Mouse (Mus musculus) stomach, embryonic 16.5 days (tissue): ENCODE results near the gene Ppm1j. TPM values are rescaled to one million over a fixed set of nuclear protein-coding genes. Genes with fewer than 3 reads are reported as not detected.
"Not testable (repeated sequence)": the region's sequence is repeated elsewhere in the genome, so short reads cannot be mapped to it uniquely, and the experiment has no call there.

Experiments used
- ATAC-seq: fragments of 200-750 bp; cut with Nextera tagmentation; 2 replicates; pipeline ENCODE4 v1.8.0; 2017; ENCODE audit warnings: moderate number of reproducible peaks, moderate TSS enrichment; ENCODE audit not compliant: insufficient read depth, low FRiP score
- H3K27ac ChIP-seq: fragments of 300-500 bp; sonication (generic); 2 replicates; pipeline ENCODE4 v1.5.1; 2014; ENCODE audit warnings: low read length
- H3K27me3 ChIP-seq: fragments of 300-500 bp; sonication (generic); 2 replicates; pipeline ENCODE4 v1.6.1; 2014; ENCODE audit warnings: low read length, control low read depth, mixed read lengths; ENCODE audit not compliant: control insufficient read depth, insufficient read depth
- H3K36me3 ChIP-seq: fragments of 300-500 bp; sonication (generic); 2 replicates; pipeline ENCODE4 v1.6.1; 2014; ENCODE audit warnings: low read length; ENCODE audit not compliant: control insufficient read depth, insufficient read depth
- H3K4me1 ChIP-seq: fragments of 300-500 bp; sonication (generic); 2 replicates; pipeline ENCODE4 v1.6.1; 2014; ENCODE audit warnings: low read length, control low read depth, mixed read lengths; ENCODE audit not compliant: control insufficient read depth, insufficient read depth
- H3K4me2 ChIP-seq: fragments of 300-500 bp; sonication (generic); 2 replicates; pipeline ENCODE4 v1.6.1; 2014; ENCODE audit warnings: low read depth, low read length, mixed read lengths
- H3K4me3 ChIP-seq: fragments of 300-500 bp; sonication (generic); replicated peaks from 2 replicates; pipeline ENCODE4 v1.5.1; 2014; ENCODE audit warnings: mild to moderate bottlenecking, low read length
- H3K9ac ChIP-seq: fragments of 300-500 bp; sonication (generic); 2 replicates; pipeline ENCODE4 v1.6.1; 2014; ENCODE audit warnings: low read length
- H3K9me3 ChIP-seq: fragments of 300-500 bp; sonication (generic); replicated peaks from 2 replicates; pipeline ENCODE4 v1.6.1; 2016; ENCODE audit warnings: low read length, control low read depth; ENCODE audit not compliant: control insufficient read depth
- WGBS: fragments of 180-500 bp; shearing (Covaris S2); extraction: QIAGEN DNeasy Blood & Tissue Kit; methylation state at CpG from one replicate; pipeline ENCODE4 v1.1.7; 2014; 5-methylcytosine and 5-hydroxymethylcytosine counted together
- polyA plus RNA-seq: library from polyadenylated mRNA; unstranded; fragments of >200 nt; fragmentation: Nextera tagmentation; extraction: Ambion mirVana; gene quantifications from 2 replicates; pipeline ENCODE4 v1.2.1, GENCODE M21; 2015

Ppm1j gene
- polyA plus RNA-seq, 1 experiment from 2014 or later = 3.6 TPM

- WGBS = 25% methylated on average over 19 of the region's 20 CpGs
- H3K9me3 ChIP-seq, H3K27me3 ChIP-seq, ATAC-seq, H3K4me3 ChIP-seq, H3K27ac ChIP-seq, H3K4me2 ChIP-seq, H3K36me3 ChIP-seq, H3K9ac ChIP-seq, H3K4me1 ChIP-seq: not testable (repeated sequence)
Observed at GRCm38 (mm10) chr3:104762103-104762863, 18.6 kb upstream of the Ppm1j start.

GRCm38 (mm10) chr3:104765021-104765420 lies 15.8 kb upstream of the Ppm1j start:
- Histone ChIP-seq H3K27ac (no peak overlapping the region), H3K9ac (no peak overlapping the region), H3K4me2 (no peak overlapping the region), H3K9me3 (no peaks in the 10 kb centered on the region), H3K36me3 (no peaks in the 10 kb centered on the region), H3K4me1 (no peaks in the 10 kb centered on the region), H3K4me3 (no peak overlapping the region), H3K27me3 (no peaks in the 10 kb centered on the region)
- WGBS = 19% methylated on average over 4 of the region's 4 CpGs
- no peak for ATAC-seq

DNA sequence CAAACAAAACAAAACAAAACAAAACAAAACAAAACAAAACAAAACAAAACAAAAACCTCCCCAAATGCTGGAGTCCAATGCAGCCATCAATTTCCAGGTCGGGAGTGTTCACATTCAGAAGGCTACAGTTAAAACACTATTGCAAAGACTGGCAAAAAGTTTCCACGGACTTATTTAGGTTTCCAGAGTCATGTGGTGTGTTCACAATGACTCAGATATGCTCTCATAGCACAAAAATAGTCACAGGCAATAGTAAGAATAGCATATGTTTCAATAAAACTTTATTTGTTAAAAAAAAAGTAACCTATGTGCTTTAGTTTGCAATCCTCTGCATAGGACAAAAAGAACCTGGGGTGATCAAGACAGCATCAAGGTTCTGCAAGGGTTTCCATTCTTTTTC lies 13.7 kb upstream of the Ppm1j start:
- Histone ChIP-seq H3K9me3 (no peaks in the 10 kb centered on the region), H3K4me3 (no peak overlapping the region), H3K4me2 (no peak overlapping the region), H3K36me3 (no peaks in the 10 kb centered on the region), H3K27ac (no peak overlapping the region), H3K9ac (no peak overlapping the region), H3K4me1 (no peaks in the 10 kb centered on the region), H3K27me3 (no peaks in the 10 kb centered on the region)
- no peak for ATAC-seq
- 59% methylated on average over 2 of the region's 2 CpGs for WGBS

DNA sequence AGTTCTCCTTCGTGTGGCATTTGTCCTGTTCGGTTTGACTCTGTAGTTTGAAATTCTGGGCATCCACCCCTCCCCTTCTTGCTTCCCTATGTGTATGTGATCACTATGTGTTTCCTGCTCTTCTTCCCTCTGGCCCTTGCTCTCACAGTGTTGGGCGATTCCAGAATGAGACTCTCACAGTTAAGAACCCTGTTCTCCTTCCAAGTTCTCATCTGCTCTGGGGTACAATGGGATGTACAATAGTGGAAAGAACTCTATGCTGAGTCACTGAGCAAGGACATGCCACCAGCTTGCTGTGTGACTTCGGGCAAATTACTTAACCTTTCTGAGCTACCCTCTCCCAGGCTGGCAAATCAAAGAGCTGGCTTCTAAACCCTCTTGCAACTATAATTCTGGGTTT lies 13.1 kb upstream of the Ppm1j start:
- Histone ChIP-seq H3K4me1 (no peaks in the 10 kb centered on the region), H3K9ac (no peak overlapping the region), H3K4me2 (no peak overlapping the region), H3K27ac (no peak overlapping the region), H3K4me3 (no peak overlapping the region), H3K27me3 (no peaks in the 10 kb centered on the region), H3K9me3 (no peaks in the 10 kb centered on the region), H3K36me3 (no peaks in the 10 kb centered on the region)
- no peak for ATAC-seq
- 80% methylated on average over 4 of the region's 4 CpGs for WGBS

DNA sequence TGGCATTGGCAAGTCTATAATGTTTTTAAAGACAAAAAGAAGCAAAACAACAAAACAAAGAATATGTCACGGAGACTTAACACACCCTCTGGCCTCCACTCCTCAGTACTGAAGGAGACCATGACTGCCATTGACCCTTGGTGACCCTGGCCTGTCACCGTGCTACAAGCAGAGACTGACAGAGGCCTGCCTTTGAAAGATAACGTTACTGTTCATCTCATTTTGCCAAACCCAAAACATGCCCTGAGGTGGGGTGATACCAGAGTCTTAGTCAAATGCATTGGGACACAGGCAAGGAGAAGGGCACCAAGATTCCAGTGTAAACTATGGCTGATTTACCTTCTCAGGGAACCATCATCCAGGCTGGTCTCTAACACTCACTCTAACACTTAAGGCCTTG lies 11.7 kb upstream of the Ppm1j start:
- Histone ChIP-seq H3K4me3 (no peak overlapping the region), H3K4me1 (no peaks in the 10 kb centered on the region), H3K36me3 (no peaks in the 10 kb centered on the region), H3K9me3 (no peaks in the 10 kb centered on the region), H3K27ac (no peak overlapping the region), H3K9ac (no peak overlapping the region), H3K4me2 (no peak overlapping the region), H3K27me3 (no peaks in the 10 kb centered on the region)
- WGBS = 69% methylated on average over 3 of the region's 3 CpGs
- ATAC-seq = no peak

GRCm38 (mm10) chr3:104770035-104770434 lies 10.8 kb upstream of the Ppm1j start:
- H3K36me3 ChIP-seq = no peaks in the 10 kb centered on the region
- WGBS = 52% methylated on average over 10 of the region's 10 CpGs
- H3K4me1 ChIP-seq = no peaks in the 10 kb centered on the region
- H3K9ac ChIP-seq = no peak overlapping the region
- no peak overlapping the region for H3K4me3 ChIP-seq
- H3K9me3 ChIP-seq = no peaks in the 10 kb centered on the region
- H3K27me3 ChIP-seq = no peaks in the 10 kb centered on the region
- H3K4me2 ChIP-seq = no peak overlapping the region
- no peak overlapping the region for H3K27ac ChIP-seq
- no peak for ATAC-seq

GRCm38 (mm10) chr3:104770918-104771317 lies 9.9 kb upstream of the Ppm1j start:
- 52% methylated on average over 3 of the region's 3 CpGs for WGBS
- ATAC-seq = no peak

GRCm38 (mm10) chr3:104771460-104771859 lies 9.4 kb upstream of the Ppm1j start:
- ATAC-seq = no peak
- H3K4me3 ChIP-seq = no peak overlapping the region
- H3K9ac ChIP-seq = no peak overlapping the region
- no peaks in the 10 kb centered on the region for H3K4me1 ChIP-seq
- H3K4me2 ChIP-seq = no peak overlapping the region
- no peak overlapping the region for H3K27ac ChIP-seq
- H3K9me3 ChIP-seq = no peaks in the 10 kb centered on the region
- no peaks in the 10 kb centered on the region for H3K36me3 ChIP-seq
- peaks cover under 1% of the 10 kb centered on the region; the same call in 1 of the 2 replicates for H3K27me3 ChIP-seq
- 59% methylated on average over 6 of the region's 6 CpGs for WGBS

More at GRCm38 (mm10) chr3:104770918-104771317, 9.9 kb upstream of the Ppm1j start:
- Histone ChIP-seq H3K9ac (no peak overlapping the region), H3K4me2 (no peak overlapping the region), H3K9me3 (no peaks in the 10 kb centered on the region), H3K36me3 (no peaks in the 10 kb centered on the region), H3K4me3 (no peak overlapping the region), H3K27ac (no peak overlapping the region), H3K4me1 (no peaks in the 10 kb centered on the region), H3K27me3 (no peaks in the 10 kb centered on the region)

DNA sequence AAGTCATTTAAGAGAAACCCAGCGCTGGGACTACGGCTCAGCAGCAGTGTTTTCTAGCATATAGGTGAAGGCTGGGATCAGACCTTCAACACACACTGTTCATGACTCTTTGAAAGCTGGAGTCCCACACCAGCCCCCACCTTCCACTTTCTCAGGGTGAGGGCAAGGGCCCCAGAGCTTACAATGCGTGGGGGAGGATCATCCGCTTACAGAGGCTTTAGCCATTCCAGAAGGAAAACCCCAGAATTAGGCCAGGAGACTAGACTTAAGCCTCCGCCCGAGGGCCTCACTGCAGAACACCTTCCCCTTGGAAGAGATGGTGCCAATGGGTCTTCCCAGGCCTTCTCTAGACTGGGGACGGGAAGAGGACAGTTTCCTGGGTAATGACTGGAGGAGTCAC lies 7.6 kb upstream of the Ppm1j start:
- H3K4me2 ChIP-seq = no peak overlapping the region
- H3K36me3 ChIP-seq = no peaks in the 10 kb centered on the region
- H3K9me3 ChIP-seq = no peaks in the 10 kb centered on the region
- ATAC-seq = no peak
- H3K9ac ChIP-seq = no peak overlapping the region
- no peak overlapping the region for H3K4me3 ChIP-seq
- no peaks in the 10 kb centered on the region for H3K4me1 ChIP-seq
- peaks cover 11% of the 10 kb centered on the region for H3K27me3 ChIP-seq
- WGBS = 75% methylated on average over 7 of the region's 7 CpGs
- no peak overlapping the region for H3K27ac ChIP-seq
